Mouse (Mus musculus) ES-Bruce4 (cell line): ENCODE measurements around the gene Hspe1.
"Not testable (repeated sequence)": the region's sequence is repeated elsewhere in the genome, so short reads cannot be mapped to it uniquely, and the experiment has no call there.

Experiments used
- CTCF ChIP-seq: IDR thresholded peaks from one replicate; pipeline ENCODE4 v1.8.1; 2011; ENCODE audit warnings: low read depth, low read length
- EP300 ChIP-seq: IDR thresholded peaks from 2 replicates; pipeline ENCODE4 v1.6.1; 2011; ENCODE audit warnings: low read depth, low read length; ENCODE audit not compliant: insufficient read depth
- POLR2A ChIP-seq: IDR thresholded peaks from one replicate; pipeline ENCODE4 v1.8.1; 2011; ENCODE audit warnings: low read length; ENCODE audit not compliant: insufficient read depth

- TF ChIP-seq POLR2A, CTCF, EP300: not testable (repeated sequence)
These were observed 36.2 kb downstream of the Hspe1 start for GRCm38 (mm10) chr1:55124136-55124535.
